Mouse (Mus musculus): ENCODE results near the gene Grin3a.

Grin3a gene

GRCm38 (mm10) chr4:49845612-49845985 is at the start of gene Grin3a:
Gene Grin3a, minus strand, starts transcription at chr4:49845744.
- DNase-seq (ENCODE audit: low spot score in 2 of 2): peak; percentile 69 to 80

- DNase-seq (ENCODE audit: low spot score in 2 of 2): no peak
Observed at GRCm38 (mm10) chr4:49891835-49892301, 46.3 kb upstream of the Grin3a start.

GRCm38 (mm10) chr4:49877084-49877483 is 31.5 kb upstream of the Grin3a start:
- no peak for DNase-seq (ENCODE audit: low spot score in 2 of 2)

- DNase-seq (ENCODE audit: low spot score in 2 of 2): no peak
Observed at GRCm38 (mm10) chr4:49860611-49861010, 15.1 kb upstream of the Grin3a start.

- peak; percentile 26 to 38 for DNase-seq (ENCODE audit: low spot score in 2 of 2)
Observed at GRCm38 (mm10) chr4:49844828-49845611, 524 bp downstream of the Grin3a start.

GRCm38 (mm10) chr4:49844274-49844827 is 1.2 kb downstream of the Grin3a start:
- DNase-seq (ENCODE audit: low spot score in 2 of 2): peak in 1 of 2 experiments; percentile 32

GRCm38 (mm10) chr4:49843787-49844186 is 1.8 kb downstream of the Grin3a start:
- no peak for DNase-seq (ENCODE audit: low spot score in 2 of 2)

GRCm38 (mm10) chr4:49832035-49832434 is 13.5 kb downstream of the Grin3a start:
- no peak for DNase-seq (ENCODE audit: low spot score in 2 of 2)

GRCm38 (mm10) chr4:49813852-49814251 is 31.7 kb downstream of the Grin3a start:
- DNase-seq (ENCODE audit: low spot score in 2 of 2): peak in 1 of 2 experiments; percentile 3

- no peak for DNase-seq (ENCODE audit: low spot score in 2 of 2)
Observed at GRCm38 (mm10) chr4:49806791-49807190, 38.8 kb downstream of the Grin3a start.

- DNase-seq (ENCODE audit: low spot score in 2 of 2): no peak
Observed at GRCm38 (mm10) chr4:49799338-49799737, 46.2 kb downstream of the Grin3a start.

GRCm38 (mm10) chr4:49788971-49789370 is 56.6 kb downstream of the Grin3a start:
- DNase-seq (ENCODE audit: low spot score in 2 of 2): no peak

GRCm38 (mm10) chr4:49742847-49743246 is 102.7 kb downstream of the Grin3a start:
- no peak for DNase-seq (ENCODE audit: low spot score in 2 of 2)

- DNase-seq (ENCODE audit: low spot score in 2 of 2): no peak
Observed at GRCm38 (mm10) chr4:49741942-49742341, 103.6 kb downstream of the Grin3a start.

- peak in 1 of 2 experiments; percentile 17 for DNase-seq (ENCODE audit: low spot score in 2 of 2)
Observed at GRCm38 (mm10) chr4:49740796-49741766, 104.5 kb downstream of the Grin3a start.

GRCm38 (mm10) chr4:49739561-49739960 is 106.0 kb downstream of the Grin3a start:
- no peak for DNase-seq (ENCODE audit: low spot score in 2 of 2)

- DNase-seq (ENCODE audit: low spot score in 2 of 2): no peak
Observed at GRCm38 (mm10) chr4:49729326-49729725, 116.2 kb downstream of the Grin3a start.

- DNase-seq (ENCODE audit: low spot score in 2 of 2): no peak
Observed at GRCm38 (mm10) chr4:49723908-49724307, 121.6 kb downstream of the Grin3a start.

GRCm38 (mm10) chr4:49691405-49692194 is 153.9 kb downstream of the Grin3a start:
- DNase-seq (ENCODE audit: low spot score in 2 of 2): no peak

- peak in 1 of 2 experiments; percentile 45 for DNase-seq (ENCODE audit: low spot score in 2 of 2)
Observed at GRCm38 (mm10) chr4:49688594-49689288, 156.8 kb downstream of the Grin3a start.

GRCm38 (mm10) chr4:49681812-49682211 is 163.7 kb downstream of the Grin3a start, which contains the start of gene Ppp3r2:
Gene Ppp3r2, minus strand, starts transcription at chr4:49682024.
- DNase-seq (ENCODE audit: low spot score in 2 of 2): no peak
